4 mouse cellular contexts compared by ENCODE assay signal in genomic region chr1:133963128-133963527, GRCm38 (mm10). TPM values are rescaled to one million over a fixed set of nuclear protein-coding genes. Genes with fewer than 3 reads are reported as not detected.
"Had no signal": no experiment of that assay in that cellular context is flagged by ENCODE, and none has a peak within 500 bp of the region (broad histone marks: within the 10 kb centered on the region; RNA-seq: fewer than 3 reads in every experiment).

No protein-coding gene starts in this region.

RNA-seq across cellular contexts. Expression of gene Prelp, which starts 41.9 kb away (rescaled TPM):
- total RNA-seq: common myeloid progenitor, adult 5-6 weeks; granulocyte monocyte progenitor cell, adult 5-6 weeks had no signal
- polyA plus RNA-seq: erythroblast, embryonic 14.5 days had no signal

RNA-seq across cellular contexts. Expression of gene Optc, which starts 55.3 kb away (rescaled TPM):
- total RNA-seq: common myeloid progenitor, adult 5-6 weeks; gastrocnemius, postnatal 36 days; granulocyte monocyte progenitor cell, adult 5-6 weeks had no signal
- polyA plus RNA-seq: erythroblast, embryonic 14.5 days had no signal
